Mouse (Mus musculus) C2C12 (cell line): ENCODE results near the gene Nfib. TPM values are rescaled to one million over a fixed set of nuclear protein-coding genes. Genes with fewer than 3 reads are reported as not detected.

Source experiments
- H3K27me3 ChIP-seq: one replicate; pipeline ENCODE4 v1.6.1; 2011; ENCODE audit not compliant: control insufficient read depth, insufficient read depth, insufficient read length
- H3K36me3 ChIP-seq: one replicate; pipeline ENCODE4 v1.6.1; 2011; ENCODE audit not compliant: control insufficient read depth, insufficient read depth
- H3K4me3 ChIP-seq: one replicate; pipeline ENCODE4 v1.5.1; 2011; ENCODE audit warnings: mild to moderate bottlenecking, control low read depth; ENCODE audit not compliant: poor library complexity, insufficient read depth, severe bottlenecking
- H3K79me2 ChIP-seq: one replicate; pipeline ENCODE4 v1.6.1; 2011; ENCODE audit not compliant: control insufficient read depth, insufficient read depth
- H3K79me3 ChIP-seq: one replicate; pipeline ENCODE4 v1.6.1; 2011; ENCODE audit warnings: low read depth, control low read depth
- H3ac ChIP-seq: one replicate; pipeline ENCODE3; 2011; ENCODE audit warnings: low read depth; ENCODE audit not compliant: control insufficient read depth, insufficient read length
- CEBPB ChIP-seq: IDR thresholded peaks from one replicate; pipeline ENCODE4 v1.6.1; 2011; ENCODE audit warnings: low read depth, mild to moderate bottlenecking, control low read depth, moderate library complexity
- CTCF ChIP-seq: IDR thresholded peaks from one replicate; pipeline ENCODE4 v1.5.1; 2011; ENCODE audit not compliant: control insufficient read depth, insufficient read depth, insufficient read length
- FOSL1 ChIP-seq: IDR thresholded peaks from one replicate; pipeline ENCODE4 v1.8.0; 2011; ENCODE audit warnings: mild to moderate bottlenecking, low read length; ENCODE audit not compliant: poor library complexity, insufficient read depth, severe bottlenecking
- MAX ChIP-seq: IDR thresholded peaks from one replicate; pipeline ENCODE4 v1.6.1; 2011; ENCODE audit warnings: mild to moderate bottlenecking, control low read depth
- MYOD1 ChIP-seq: IDR thresholded peaks from one replicate; pipeline ENCODE4 v1.6.1; 2011; ENCODE audit warnings: low read depth; ENCODE audit not compliant: control insufficient read depth, insufficient read length
- MYOG ChIP-seq: IDR thresholded peaks from one replicate; pipeline ENCODE4 v1.6.1; 2011; ENCODE audit not compliant: control insufficient read depth, insufficient read length; ENCODE audit errors: extremely low read depth
- USF1 ChIP-seq: IDR thresholded peaks from one replicate; pipeline ENCODE4 v1.6.1; 2011; ENCODE audit warnings: low read depth, mild to moderate bottlenecking, control low read depth, moderate library complexity
- polyA plus RNA-seq: library from polyadenylated mRNA; unstranded; fragments of >200 nt; fragmentation: generic; extraction: Trizol; gene quantifications from one replicate; pipeline ENCODE4 v1.2.1, GENCODE M21; 2012; ENCODE audit warnings: missing spikeins

Gene Nfib
- polyA plus RNA-seq, 1 experiment, result 5.1 TPM

GRCm38 (mm10) chr4:82506081-82506730, 199.3 kb downstream of the Nfib start:
- TF ChIP-seq MAX (peak; percentile 85), MYOD1 (no peak), MYOG (no peak)
- H3ac ChIP-seq, result peak overlapping the region; percentile 60
- H3K4me3 ChIP-seq, result peak overlapping the region; percentile 80
- H3K36me3 ChIP-seq, result no peaks in the 10 kb centered on the region
- H3K79me3 ChIP-seq, result peaks cover 34% of the 10 kb centered on the region
- H3K79me2 ChIP-seq, result peaks cover 37% of the 10 kb centered on the region
- H3K27me3 ChIP-seq, result no peaks in the 10 kb centered on the region

- TF ChIP-seq USF1 (peak; percentile 2), MAX (no peak), MYOG (no peak), FOSL1 (no peak), CTCF (no peak), CEBPB (peak; percentile 72), MYOD1 (no peak)
- H3K79me2 ChIP-seq, result peaks cover 45% of the 10 kb centered on the region
- H3K4me3 ChIP-seq, result peak overlapping the region; percentile 80
- no peaks in the 10 kb centered on the region for H3K36me3 ChIP-seq
- peak overlapping the region; percentile 90 for H3ac ChIP-seq
- H3K79me3 ChIP-seq, result peaks cover 42% of the 10 kb centered on the region
- no peaks in the 10 kb centered on the region for H3K27me3 ChIP-seq
Measured at GRCm38 (mm10) chr4:82505121-82506031, 200.2 kb downstream of the Nfib start.

GRCm38 (mm10) chr4:82504284-82505120, 201.0 kb downstream of the Nfib start:
- peaks cover 51% of the 10 kb centered on the region for H3K79me3 ChIP-seq
- peaks cover 54% of the 10 kb centered on the region for H3K79me2 ChIP-seq
- peaks cover 4% of the 10 kb centered on the region for H3K36me3 ChIP-seq
- no peaks in the 10 kb centered on the region for H3K27me3 ChIP-seq
- H3ac ChIP-seq, result peak overlapping the region; percentile 90
- peak overlapping the region; percentile 80 for H3K4me3 ChIP-seq
- no peak for TF ChIP-seq MYOG
- no peak for TF ChIP-seq MYOD1
- no peak for TF ChIP-seq CTCF
- no peak for TF ChIP-seq CEBPB
- TF ChIP-seq USF1, result no peak
- no peak for TF ChIP-seq MAX
- TF ChIP-seq FOSL1, result no peak

GRCm38 (mm10) chr4:82504015-82504283, 201.6 kb downstream of the Nfib start:
- Histone ChIP-seq H3ac (peak overlapping the region; percentile 90), H3K27me3 (no peaks in the 10 kb centered on the region), H3K79me2 (peaks cover 59% of the 10 kb centered on the region), H3K36me3 (peaks cover 4% of the 10 kb centered on the region), H3K79me3 (peaks cover 57% of the 10 kb centered on the region), H3K4me3 (peak overlapping the region; percentile 80)
- TF ChIP-seq USF1, result no peak
- no peak for TF ChIP-seq MYOD1
- no peak for TF ChIP-seq MYOG
- no peak for TF ChIP-seq CEBPB
- TF ChIP-seq MAX, result no peak
- no peak for TF ChIP-seq CTCF
- TF ChIP-seq FOSL1, result no peak

- Histone ChIP-seq H3K27me3 (no peaks in the 10 kb centered on the region), H3K4me3 (peak overlapping the region; percentile 80)
- TF ChIP-seq MAX, result no peak
- TF ChIP-seq CEBPB, result no peak
Measured at GRCm38 (mm10) chr4:82503274-82504014, 202.1 kb downstream of the Nfib start.

More at GRCm38 (mm10) chr4:82503274-82504014, 202.1 kb downstream of the Nfib start:
- H3K79me3 ChIP-seq, result peaks cover 58% of the 10 kb centered on the region
- H3K36me3 ChIP-seq, result peaks cover 6% of the 10 kb centered on the region
- H3K79me2 ChIP-seq, result peaks cover 63% of the 10 kb centered on the region
- no peak overlapping the region for H3ac ChIP-seq
